Mouse (Mus musculus): Measurements from ENCODE around the gene Zfp709. TPM values are rescaled to one million over a fixed set of nuclear protein-coding genes. Genes with fewer than 3 reads are reported as not detected.
"Not testable (repeated sequence)": the region's sequence is repeated elsewhere in the genome, so short reads cannot be mapped to it uniquely, and the experiment has no call there.

The Zfp709 gene
- polyA plus RNA-seq, 1 experiment = 0.70 TPM

DNA sequence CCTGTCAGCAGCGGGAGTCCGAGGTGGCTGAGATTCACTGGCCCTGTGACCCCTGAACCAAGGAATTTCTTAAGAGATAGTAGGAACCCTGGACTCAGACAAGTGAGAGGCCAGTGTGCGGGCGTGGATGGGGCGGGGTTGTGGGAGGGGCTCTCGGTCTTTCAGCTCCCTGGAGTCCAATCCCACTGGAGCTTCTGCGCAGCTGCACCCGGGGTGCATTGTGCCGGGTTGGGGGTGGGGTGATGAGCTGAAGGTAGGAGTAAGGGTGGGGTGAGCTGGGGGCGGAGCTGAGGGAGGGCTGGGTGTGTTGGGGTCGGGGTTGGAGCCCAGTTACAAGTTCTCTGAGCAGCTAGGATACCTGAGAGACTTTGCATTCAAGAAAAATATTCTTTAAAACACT, 18.8 kb downstream of the Zfp709 start:
- H3K4me1 ChIP-seq (ENCODE audit: control insufficient read depth, insufficient read depth, low read length); H3K27ac ChIP-seq (ENCODE audit: control insufficient read depth, insufficient read depth, low read depth, low read length, poor library complexity); H3K4me3 ChIP-seq (replicated peaks; ENCODE audit: control insufficient read depth, low read depth, low read length): not testable (repeated sequence)
- 70% methylated on average over 11 of the region's 11 CpGs for WGBS

DNA sequence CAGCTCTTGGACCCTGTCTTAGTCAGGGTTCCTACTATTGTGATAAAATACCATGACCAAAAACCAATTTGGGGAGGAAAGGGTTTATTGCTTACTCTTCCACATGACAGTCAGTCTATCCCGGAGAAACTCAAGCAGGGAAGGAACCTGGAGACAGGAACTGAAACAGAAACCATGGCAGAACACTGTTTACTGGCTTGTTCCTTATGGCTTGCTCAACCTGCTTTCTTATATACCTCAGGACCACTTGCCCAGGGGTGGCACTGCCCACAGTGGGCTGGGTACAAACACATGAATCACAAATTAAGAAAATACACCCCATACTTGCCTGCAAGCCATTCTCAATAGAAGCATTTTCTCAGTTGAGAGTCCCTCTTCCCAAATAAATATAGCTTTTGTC, 21.3 kb downstream of the Zfp709 start:
- H3K4me1 ChIP-seq (ENCODE audit: control insufficient read depth, insufficient read depth, low read length); H3K4me3 ChIP-seq (replicated peaks; ENCODE audit: control insufficient read depth, low read depth, low read length); H3K27ac ChIP-seq (ENCODE audit: control insufficient read depth, insufficient read depth, low read depth, low read length, poor library complexity): not testable (repeated sequence)
- 44% methylated on average over 1 of the region's 1 CpGs for WGBS

- Histone ChIP-seq H3K4me3 (replicated peaks; ENCODE audit: control insufficient read depth, low read depth, low read length) (no peak overlapping the region), H3K4me1 (ENCODE audit: control insufficient read depth, insufficient read depth, low read length) (0 out of 2 replicates have a peak, but pooled peaks cover 1% of the 10 kb centered on the region), H3K27ac (ENCODE audit: control insufficient read depth, insufficient read depth, low read depth, low read length, poor library complexity) (no peak overlapping the region)
- 87% methylated on average over 1 of the region's 1 CpGs for WGBS
- TF ChIP-seq CTCF (IDR thresholded peaks at IDR 0.05; ENCODE audit: control insufficient read depth, insufficient read depth, low read length) = no peak
- no peak for TF ChIP-seq POLR2A (IDR thresholded peaks at IDR 0.05; ENCODE audit: borderline replicate concordance, control insufficient read depth, low read depth, low read length)
Measured at GRCm38 (mm10) chr8:71906809-71907208, 25.0 kb downstream of the Zfp709 start.

DNA sequence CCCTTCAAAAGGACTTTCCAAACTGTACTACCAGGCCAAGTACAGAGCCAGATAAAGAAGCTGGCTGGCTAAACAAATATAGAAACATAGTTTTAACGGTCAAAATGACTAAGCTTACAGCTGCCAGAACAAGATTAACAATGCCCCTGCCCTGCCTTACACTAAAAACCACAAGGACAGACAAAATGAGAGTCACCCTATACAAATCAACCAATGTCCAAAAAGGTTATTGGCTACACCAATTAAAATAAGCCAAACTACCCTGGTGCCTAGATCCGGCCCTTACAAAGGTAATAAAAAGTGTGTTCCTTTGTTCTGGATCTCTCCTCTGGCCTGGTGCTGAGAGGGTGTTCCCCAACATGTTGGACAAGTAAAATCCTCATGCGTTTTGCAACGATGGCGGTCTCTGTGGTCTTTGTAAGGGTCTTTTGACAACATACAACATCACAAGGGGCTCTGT, 26.0 kb downstream of the Zfp709 start:
- Histone ChIP-seq H3K4me1 (ENCODE audit: control insufficient read depth, insufficient read depth, low read length) (0 out of 2 replicates have a peak, but pooled peaks cover 1% of the 10 kb centered on the region), H3K4me3 (replicated peaks; ENCODE audit: control insufficient read depth, low read depth, low read length) (no peak overlapping the region), H3K27ac (ENCODE audit: control insufficient read depth, insufficient read depth, low read depth, low read length, poor library complexity) (no peak overlapping the region; the same call in 1 of the 2 replicates)
- 83% methylated on average over 5 of the region's 5 CpGs for WGBS
- TF ChIP-seq POLR2A (IDR thresholded peaks at IDR 0.05; ENCODE audit: borderline replicate concordance, control insufficient read depth, low read depth, low read length) = no peak
- no peak for TF ChIP-seq CTCF (IDR thresholded peaks at IDR 0.05; ENCODE audit: control insufficient read depth, insufficient read depth, low read length)

GRCm38 (mm10) chr8:71908309-71909261, 26.8 kb downstream of the Zfp709 start, which contains the start of the genes Zfp882 and Zfp617:
Zfp882 (plus strand) TSS chr8:71908608.
Zfp617 (plus strand) TSS chr8:71908635.
- Histone ChIP-seq H3K4me1 (ENCODE audit: control insufficient read depth, insufficient read depth, low read length) (0 out of 2 replicates have a peak, but pooled peaks cover 1% of the 10 kb centered on the region), H3K4me3 (replicated peaks; ENCODE audit: control insufficient read depth, low read depth, low read length) (peak within 1 kb of the TSS; percentile 93), H3K27ac (ENCODE audit: control insufficient read depth, insufficient read depth, low read depth, low read length, poor library complexity) (peak within 1 kb of the TSS; percentile 81)
- TF ChIP-seq POLR2A (IDR thresholded peaks at IDR 0.05; ENCODE audit: borderline replicate concordance, control insufficient read depth, low read depth, low read length) (peak; percentile 49; the same call in 1 of the 2 replicates), CTCF (IDR thresholded peaks at IDR 0.05; ENCODE audit: control insufficient read depth, insufficient read depth, low read length) (peak; percentile 52)
- WGBS = 11% methylated on average over 47 of the region's 47 CpGs

DNA sequence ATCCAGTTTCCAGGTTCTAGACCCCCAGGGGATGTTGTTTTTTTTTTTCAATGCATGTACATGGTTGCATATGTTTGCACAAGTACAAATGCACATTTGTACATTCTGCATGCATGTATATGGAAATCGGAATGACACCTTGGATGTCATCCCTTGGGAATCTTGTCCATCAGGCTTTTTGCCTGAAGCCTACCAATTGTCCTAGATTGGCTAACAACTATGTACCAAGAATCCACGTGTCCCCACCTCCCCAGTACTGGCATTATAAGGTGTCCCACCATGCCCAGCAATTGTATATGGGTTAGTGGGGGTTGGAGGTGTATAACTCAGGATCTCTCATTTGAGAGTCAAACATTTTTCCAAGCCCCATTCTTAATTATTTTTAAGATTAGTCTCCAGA, 30.5 kb downstream of the Zfp709 start:
- H3K4me3 ChIP-seq (replicated peaks; ENCODE audit: control insufficient read depth, low read depth, low read length) = no peak overlapping the region
- WGBS = 70% methylated on average over 2 of the region's 2 CpGs
- TF ChIP-seq CTCF (IDR thresholded peaks at IDR 0.05; ENCODE audit: control insufficient read depth, insufficient read depth, low read length) = no peak
- no peak for TF ChIP-seq POLR2A (IDR thresholded peaks at IDR 0.05; ENCODE audit: borderline replicate concordance, control insufficient read depth, low read depth, low read length)
- 0 out of 2 replicates have a peak, but pooled peaks cover 1% of the 10 kb centered on the region for H3K4me1 ChIP-seq (ENCODE audit: control insufficient read depth, insufficient read depth, low read length)
- H3K27ac ChIP-seq (ENCODE audit: control insufficient read depth, insufficient read depth, low read depth, low read length, poor library complexity) = no peak overlapping the region

- H3K4me1 ChIP-seq (ENCODE audit: control insufficient read depth, insufficient read depth, low read length) = no peaks in the 10 kb centered on the region
- peak overlapping the region; percentile 93 for H3K27ac ChIP-seq (ENCODE audit: control insufficient read depth, insufficient read depth, low read depth, low read length, poor library complexity)
- TF ChIP-seq CTCF (IDR thresholded peaks at IDR 0.05; ENCODE audit: control insufficient read depth, insufficient read depth, low read length) (no peak), POLR2A (IDR thresholded peaks at IDR 0.05; ENCODE audit: borderline replicate concordance, control insufficient read depth, low read depth, low read length) (peak; percentile 62; the same call in 1 of the 2 replicates)
- under 1% methylated on average over 57 of the region's 57 CpGs for WGBS
- H3K4me3 ChIP-seq (replicated peaks; ENCODE audit: control insufficient read depth, low read depth, low read length) = peak overlapping the region; percentile 90
Measured at GRCm38 (mm10) chr8:71922567-71923401, 41.0 kb downstream of the Zfp709 start.

- no peaks in the 10 kb centered on the region for H3K4me1 ChIP-seq (ENCODE audit: control insufficient read depth, insufficient read depth, low read length)
- TF ChIP-seq POLR2A (IDR thresholded peaks at IDR 0.05; ENCODE audit: borderline replicate concordance, control insufficient read depth, low read depth, low read length) = no peak
- TF ChIP-seq CTCF (IDR thresholded peaks at IDR 0.05; ENCODE audit: control insufficient read depth, insufficient read depth, low read length) = no peak
- no peak overlapping the region for H3K27ac ChIP-seq (ENCODE audit: control insufficient read depth, insufficient read depth, low read depth, low read length, poor library complexity)
- 93% methylated on average over 5 of the region's 5 CpGs for WGBS
- H3K4me3 ChIP-seq (replicated peaks; ENCODE audit: control insufficient read depth, low read depth, low read length) = no peak overlapping the region
Measured at GRCm38 (mm10) chr8:71925791-71926190, 44.0 kb downstream of the Zfp709 start.

All from bone marrow, adult 2 months (tissue).